Mouse (Mus musculus) liver, embryonic 15.5 days (tissue): ENCODE data around the gene Gm21985. TPM values are rescaled to one million over a fixed set of nuclear protein-coding genes. Genes with fewer than 3 reads are reported as not detected.
A peak's percentile ranks its signal among the peaks of the same experiment; 100 is the strongest.
"Not testable (repeated sequence)": the region's sequence is repeated elsewhere in the genome, so short reads cannot be mapped to it uniquely, and the experiment has no call there.

Experiments used
- ATAC-seq: fragments of 200-750 bp; cut with Nextera tagmentation; 2 replicates; pipeline ENCODE4 v1.8.0; 2017; ENCODE audit warnings: moderate number of reproducible peaks, mild to moderate bottlenecking, moderate library complexity; ENCODE audit not compliant: insufficient read depth
- H3K27ac ChIP-seq: fragments of 300-500 bp; sonication (generic); replicated peaks from 2 replicates; pipeline ENCODE4 v1.5.1; 2015; ENCODE audit warnings: mild to moderate bottlenecking, inconsistent platforms
- H3K27me3 ChIP-seq: fragments of 300-500 bp; sonication (generic); 2 replicates; pipeline ENCODE4 v1.6.1; 2015; ENCODE audit warnings: mild to moderate bottlenecking, inconsistent platforms
- H3K36me3 ChIP-seq: fragments of 300-500 bp; sonication (generic); replicated peaks from 2 replicates; pipeline ENCODE4 v1.6.1; 2015; ENCODE audit warnings: moderate library complexity, mild to moderate bottlenecking, inconsistent platforms
- H3K4me1 ChIP-seq: fragments of 300-500 bp; sonication (generic); replicated peaks from 2 replicates; pipeline ENCODE4 v1.6.1; 2015; ENCODE audit warnings: inconsistent platforms
- H3K4me2 ChIP-seq: fragments of 300-500 bp; sonication (generic); 2 replicates; pipeline ENCODE4 v1.6.1; 2015; ENCODE audit warnings: moderate library complexity, mild to moderate bottlenecking, inconsistent platforms
- H3K4me3 ChIP-seq: fragments of 300-500 bp; sonication (generic); replicated peaks from 2 replicates; pipeline ENCODE4 v1.5.1; 2015; ENCODE audit warnings: mild to moderate bottlenecking, inconsistent platforms
- H3K9ac ChIP-seq: fragments of 300-500 bp; sonication (generic); 2 replicates; pipeline ENCODE4 v1.6.1; 2015; ENCODE audit warnings: moderate library complexity, mild to moderate bottlenecking, inconsistent platforms
- H3K9me3 ChIP-seq: fragments of 300-500 bp; sonication (generic); replicated peaks from 2 replicates; pipeline ENCODE4 v1.6.1; 2016; ENCODE audit warnings: inconsistent platforms
- WGBS: fragments of 180-500 bp; shearing (Covaris S2); methylation state at CpG from one replicate; pipeline ENCODE4 v1.1.7; 2015; ENCODE audit warnings: mixed read lengths; ENCODE audit not compliant: insufficient replicate concordance; 5-methylcytosine and 5-hydroxymethylcytosine counted together
- polyA plus RNA-seq: library from polyadenylated mRNA; unstranded; fragments of >200 nt; fragmentation: Nextera tagmentation; extraction: Ambion mirVana; gene quantifications from 2 replicates; pipeline ENCODE4 v1.2.1, GENCODE M21; 2015

Gm21985 gene
- polyA plus RNA-seq, 1 experiment from 2014 or later, result not detected

DNA sequence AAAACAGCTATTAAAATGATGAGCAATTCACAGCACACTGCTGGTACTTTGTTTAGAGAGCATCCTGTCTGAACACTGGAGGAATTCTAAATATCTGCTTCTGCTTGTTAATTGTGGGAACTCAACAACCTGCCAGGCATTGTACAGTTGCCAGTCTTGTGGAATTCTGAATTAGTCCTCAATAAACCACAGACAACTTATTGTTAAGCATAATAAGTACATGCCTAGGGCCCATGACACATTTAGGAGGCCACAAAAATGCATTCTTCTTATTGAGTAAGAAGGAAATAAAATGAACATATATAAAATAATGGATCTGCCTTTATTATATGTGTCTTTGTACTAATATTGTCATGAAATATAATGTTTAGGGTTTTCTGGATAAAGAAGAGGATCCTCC lies 179.4 kb downstream of the Gm21985 start:
- Histone ChIP-seq H3K4me3 (no peak overlapping the region), H3K27me3 (no peaks in the 10 kb centered on the region), H3K9me3 (no peaks in the 10 kb centered on the region), H3K4me2 (no peak overlapping the region), H3K36me3 (no peaks in the 10 kb centered on the region), H3K9ac (no peak overlapping the region), H3K4me1 (no peaks in the 10 kb centered on the region), H3K27ac (no peak overlapping the region)
- ATAC-seq, result no peak

- not testable (repeated sequence) for ATAC-seq, H3K27me3 ChIP-seq
- WGBS, result 54% methylated on average over 4 of the region's 4 CpGs
These were observed 181.9 kb downstream of the Gm21985 start for GRCm38 (mm10) chr2:112448046-112448445.

DNA sequence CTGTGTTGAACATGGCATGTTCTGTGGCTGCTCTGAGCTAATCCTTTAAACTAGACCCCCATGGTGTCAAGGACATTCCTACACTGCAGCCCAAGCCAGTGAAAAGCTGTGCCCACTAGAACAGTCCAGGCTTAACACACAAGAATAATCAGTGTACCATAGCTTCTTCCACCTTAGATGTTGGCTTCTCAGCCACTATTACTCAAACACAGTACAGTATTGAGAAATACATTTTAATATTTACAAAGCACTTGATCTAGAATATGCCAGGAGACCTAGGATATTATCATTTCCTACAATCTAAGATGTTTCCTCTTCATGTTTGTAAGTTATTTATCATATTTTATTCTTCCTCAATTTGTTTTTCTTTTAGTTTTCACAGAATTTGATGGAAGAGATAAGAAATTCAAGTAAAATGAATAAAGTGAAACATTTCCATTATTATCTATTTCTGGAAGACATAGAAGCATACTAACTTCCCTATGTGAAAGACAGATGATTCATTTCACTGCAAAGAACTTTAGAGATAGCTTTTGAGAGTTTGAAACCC lies 182.5 kb downstream of the Gm21985 start:
- Histone ChIP-seq H3K9me3 (no peaks in the 10 kb centered on the region), H3K36me3 (no peaks in the 10 kb centered on the region), H3K4me3 (no peak overlapping the region), H3K4me2 (no peak overlapping the region), H3K4me1 (no peaks in the 10 kb centered on the region), H3K9ac (no peak overlapping the region), H3K27ac (no peak overlapping the region), H3K27me3 (no peaks in the 10 kb centered on the region)
- ATAC-seq, result no peak

More at GRCm38 (mm10) chr2:112448046-112448445, 181.9 kb downstream of the Gm21985 start:
- H3K4me2 ChIP-seq, H3K36me3 ChIP-seq, H3K27ac ChIP-seq, H3K4me1 ChIP-seq, H3K9ac ChIP-seq, H3K4me3 ChIP-seq, H3K9me3 ChIP-seq: not testable (repeated sequence)

DNA sequence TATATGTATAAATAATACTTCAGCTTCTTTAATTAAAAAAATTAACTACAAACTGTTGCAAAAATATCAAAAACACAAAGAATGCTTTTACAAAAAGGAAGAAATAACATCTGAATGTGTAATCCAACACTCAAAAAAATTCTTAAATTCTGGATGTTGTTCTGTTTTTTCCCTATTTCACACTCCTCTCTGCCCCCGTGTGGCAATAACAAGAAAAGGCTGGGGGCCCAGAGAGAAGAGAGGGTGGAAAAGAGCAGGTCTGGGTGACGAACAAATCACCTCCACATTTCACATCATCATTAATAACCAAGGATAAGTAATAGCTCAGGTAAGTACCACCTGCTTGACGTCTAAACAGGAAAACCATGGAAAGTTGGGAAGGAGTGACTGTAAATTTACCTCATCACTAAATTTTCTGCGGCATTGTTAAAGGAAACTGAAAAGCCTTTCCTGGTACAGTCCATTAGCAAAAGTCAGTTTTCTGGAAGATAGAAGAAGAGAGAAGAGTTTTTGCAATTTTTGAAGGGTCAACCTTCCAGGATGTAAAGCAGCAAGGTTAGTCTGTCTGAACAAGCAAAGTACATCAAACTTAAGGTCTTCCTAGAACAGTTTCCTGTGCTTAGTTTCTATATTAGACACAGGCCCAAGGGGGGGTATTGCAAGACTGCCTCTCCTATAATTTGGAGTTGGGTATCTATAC lies 183.6 kb downstream of the Gm21985 start:
- H3K4me2 ChIP-seq, result no peak overlapping the region
- H3K27me3 ChIP-seq, result no peaks in the 10 kb centered on the region
- H3K4me3 ChIP-seq, result no peak overlapping the region
- no peak for ATAC-seq
- 28% methylated on average over 4 of the region's 4 CpGs for WGBS
- H3K27ac ChIP-seq, result no peak overlapping the region
- H3K9ac ChIP-seq, result no peak overlapping the region
- no peaks in the 10 kb centered on the region for H3K9me3 ChIP-seq
- no peaks in the 10 kb centered on the region for H3K36me3 ChIP-seq
- peaks cover 5% of the 10 kb centered on the region for H3K4me1 ChIP-seq

DNA sequence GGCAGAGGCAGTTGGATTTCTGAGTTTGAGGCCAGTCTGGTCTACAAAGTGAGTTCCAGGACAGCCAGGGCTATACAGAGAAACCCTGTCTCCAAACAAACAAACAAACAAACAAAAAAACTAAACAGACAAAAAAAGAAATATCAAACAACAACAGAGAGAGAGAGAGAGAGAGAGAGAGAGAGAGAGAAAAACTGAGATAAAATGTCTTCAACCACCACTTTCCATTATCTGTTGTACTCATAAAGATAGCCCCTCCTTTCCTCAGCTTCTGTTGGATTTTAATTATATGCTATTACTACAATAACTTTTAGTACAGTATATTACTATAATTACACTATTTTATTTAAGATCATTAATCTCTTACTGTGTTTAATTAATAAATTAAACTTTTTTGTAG lies 186.4 kb downstream of the Gm21985 start:
- H3K27ac ChIP-seq, H3K9me3 ChIP-seq, H3K9ac ChIP-seq, H3K4me2 ChIP-seq, H3K4me3 ChIP-seq, H3K27me3 ChIP-seq, ATAC-seq, H3K36me3 ChIP-seq: not testable (repeated sequence)
- H3K4me1 ChIP-seq, result peaks cover 18% of the 10 kb centered on the region

DNA sequence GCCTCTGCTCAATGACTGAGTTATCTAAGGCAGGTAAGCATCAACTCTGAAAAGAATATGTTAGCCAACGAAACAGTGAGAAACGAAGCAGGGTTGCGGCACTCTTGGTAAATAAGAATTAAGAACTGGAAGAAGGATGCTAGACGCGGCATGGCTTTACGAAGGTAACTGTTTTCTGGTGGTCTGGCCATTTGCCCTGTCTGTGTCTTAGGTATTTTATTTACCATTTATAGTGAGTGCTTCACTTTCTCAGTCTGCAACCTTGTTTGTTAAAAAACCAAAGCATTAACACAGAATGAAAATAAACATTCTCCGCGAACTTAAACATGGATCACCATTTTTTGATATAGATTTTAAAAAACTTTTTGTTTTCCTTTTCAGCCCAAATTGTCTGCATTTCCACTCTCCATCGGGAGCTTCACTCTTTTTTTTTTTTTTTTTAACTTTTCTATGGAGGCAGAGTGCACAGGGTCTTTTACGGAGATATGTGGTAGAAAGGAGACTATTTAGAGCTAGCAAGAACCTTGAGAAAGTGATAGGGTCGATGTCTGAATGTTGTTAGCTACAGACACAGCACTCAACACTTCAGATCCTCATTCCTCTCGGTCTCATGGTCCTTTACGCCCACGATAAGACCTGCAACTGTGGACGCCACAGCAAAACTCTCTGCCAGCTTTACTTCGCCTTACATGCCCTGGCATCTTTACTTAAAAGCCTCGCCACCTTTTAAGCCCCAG lies 188.2 kb downstream of the Gm21985 start:
- Histone ChIP-seq H3K9ac (peak overlapping the region; percentile 84), H3K4me2 (peak overlapping the region; percentile 78), H3K27me3 (no peaks in the 10 kb centered on the region), H3K4me1 (peaks cover 18% of the 10 kb centered on the region), H3K9me3 (no peaks in the 10 kb centered on the region), H3K36me3 (0 out of 2 replicates have a peak, but pooled peaks cover 6% of the 10 kb centered on the region), H3K27ac (peak overlapping the region; percentile 89), H3K4me3 (peak overlapping the region; percentile 83)
- peak; percentile 48 for ATAC-seq
- 27% methylated on average over 17 of the region's 17 CpGs for WGBS

DNA sequence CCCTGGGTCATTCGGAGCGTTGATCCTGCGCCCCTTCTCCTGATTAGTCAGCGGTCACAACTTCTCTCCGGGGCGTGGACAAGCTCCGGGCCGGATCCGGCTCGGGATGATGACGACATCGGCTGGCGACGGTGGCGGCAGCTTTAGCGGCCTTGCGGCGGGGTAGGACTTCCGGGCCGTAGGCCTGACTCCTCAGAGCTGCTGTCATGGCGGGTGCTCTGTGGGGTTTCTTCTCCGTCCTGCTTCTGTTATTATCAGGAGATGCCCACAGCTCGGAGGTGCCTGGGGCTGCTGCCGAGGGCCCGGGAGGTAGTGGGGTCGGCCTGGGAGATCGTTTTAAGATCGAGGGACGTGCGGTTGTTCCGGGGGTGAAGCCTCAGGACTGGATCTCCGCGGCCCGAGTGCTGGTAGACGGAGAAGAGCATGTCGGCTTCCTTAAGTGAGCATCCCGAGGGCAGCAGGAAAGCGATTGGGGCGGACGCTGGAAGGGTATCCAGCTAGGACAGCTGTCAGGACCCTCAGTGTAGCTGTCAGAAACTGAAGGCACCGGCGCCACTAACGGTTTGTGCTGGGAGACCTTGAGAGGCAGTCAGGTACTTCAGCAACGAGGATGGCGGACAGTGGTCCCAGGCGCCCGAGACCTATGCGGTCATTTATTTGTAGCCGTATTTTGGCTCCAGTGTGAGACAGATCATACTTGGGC lies 188.9 kb downstream of the Gm21985 start, which contains the start of gene Emc7:
Gene Emc7 (plus strand): TSS at position 136 of the 703 bp plus-strand sequence.
- Histone ChIP-seq H3K27ac (peak within 1 kb of the TSS; percentile 89), H3K9me3 (no peaks in the 10 kb centered on the region), H3K4me2 (peak within 1 kb of the TSS; percentile 78), H3K36me3 (peaks cover 10% of the 10 kb centered on the region), H3K4me3 (peak within 1 kb of the TSS; percentile 83), H3K27me3 (no peaks in the 10 kb centered on the region), H3K4me1 (peaks cover 18% of the 10 kb centered on the region), H3K9ac (peak within 1 kb of the TSS; percentile 84)
- ATAC-seq, result peak; percentile 99
- WGBS, result under 1% methylated on average over 49 of the region's 49 CpGs

Other genes starting within 250 kb of the Gm21985 start
- not detected in 2 replicates for gene Olfr1311, start 241.9 kb upstream of the Gm21985 start, polyA plus RNA-seq
- not detected in 2 replicates for gene Olfr1312, start 216.1 kb upstream of the Gm21985 start, polyA plus RNA-seq
- not detected in 2 replicates for gene Olfr1313, start 188.5 kb upstream of the Gm21985 start, polyA plus RNA-seq
- not detected in 2 replicates for gene Olfr1314, start 169.5 kb upstream of the Gm21985 start, polyA plus RNA-seq
- gene Olfr1315-ps1, start 150.9 kb upstream of the Gm21985 start, polyA plus RNA-seq, result not detected in 2 replicates
- not detected in 2 replicates for gene Olfr1316, start 131.3 kb upstream of the Gm21985 start, polyA plus RNA-seq
- not detected in 2 replicates for gene Olfr1317, start 126.0 kb upstream of the Gm21985 start, polyA plus RNA-seq
- gene Olfr1318, start 112.1 kb upstream of the Gm21985 start, polyA plus RNA-seq, result not detected in 2 replicates
- gene Lpcat4, start 26.8 kb upstream of the Gm21985 start, polyA plus RNA-seq, result 2.5 and 3.3 TPM in 2 replicates
- gene Nutm1, start 7.0 kb upstream of the Gm21985 start, polyA plus RNA-seq, result 0.02 TPM in 1 of 2 replicates, not detected in the other
- 106 and 122 TPM in 2 replicates for gene Nop10, start 4.4 kb upstream of the Gm21985 start, polyA plus RNA-seq
- gene Slc12a6, start 489 bp upstream of the Gm21985 start, polyA plus RNA-seq, result 3.8 and 4.4 TPM in 2 replicates
- gene Emc4, start 101.7 kb downstream of the Gm21985 start, polyA plus RNA-seq, result 40.3 and 41.1 TPM in 2 replicates
- 15.7 and 17.1 TPM in 2 replicates for gene Katnbl1, start 112.9 kb downstream of the Gm21985 start, polyA plus RNA-seq
- gene Emc7, start 188.7 kb downstream of the Gm21985 start, polyA plus RNA-seq, result 12.9 and 13.4 TPM in 2 replicates
- not detected in 2 replicates for gene Chrm5, start 214.5 kb downstream of the Gm21985 start, polyA plus RNA-seq
- 5.0 and 5.7 TPM in 2 replicates for gene Aven, start 226.7 kb downstream of the Gm21985 start, polyA plus RNA-seq